Mouse (Mus musculus): ENCODE measurements around the gene Zbtb33.
"Not testable (repeated sequence)": the region's sequence is repeated elsewhere in the genome, so short reads cannot be mapped to it uniquely, and the experiment has no call there.

DNA sequence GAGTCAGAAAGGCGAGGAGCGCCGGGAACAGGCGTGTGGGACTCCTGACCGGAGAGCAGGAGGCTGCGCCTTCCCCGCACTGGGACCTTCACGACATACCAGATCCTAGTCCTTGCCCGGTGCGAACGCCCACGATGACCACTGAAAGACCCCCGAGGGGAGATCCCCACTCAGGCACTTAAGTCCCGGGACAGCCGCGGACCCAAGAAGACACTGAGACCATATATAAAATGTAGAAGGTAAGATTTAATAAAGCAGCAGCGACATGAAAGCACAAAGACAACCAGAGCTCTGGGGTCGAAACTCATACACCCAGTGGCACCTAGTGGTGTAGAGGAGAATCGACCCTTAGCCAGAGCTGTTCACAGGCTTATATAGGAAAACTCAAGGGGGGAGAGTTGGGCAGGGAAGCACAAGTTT is 9.7 kb upstream of the Zbtb33 start:
- TF ChIP-seq POLR2A (IDR thresholded peaks at IDR 0.05; ENCODE audit: extremely low read depth, insufficient read depth, low read length), result not testable (repeated sequence)
- TF ChIP-seq CTCF (IDR thresholded peaks at IDR 0.05; ENCODE audit: extremely low read depth, insufficient read depth, low read length), result peak; percentile 25; the same call in 1 of the 2 replicates
